Comparison of ENCODE assay signal across 9 mouse cellular contexts in genomic region chr17:17409601-17410000, GRCm38 (mm10). TPM values are rescaled to one million over a fixed set of nuclear protein-coding genes. Genes with fewer than 3 reads are reported as not detected.
DNase-seq lines count a peak whose midpoint lies in the region; ATAC-seq and TF ChIP-seq lines count a peak whose summit lies in the region.
"Had no signal": no experiment of that assay in that cellular context is flagged by ENCODE, and none has a peak within 500 bp of the region (broad histone marks: within the 10 kb centered on the region; RNA-seq: fewer than 3 reads in every experiment).

No protein-coding gene starts in this region.

- DNase-seq in lung, postnatal 0 days (ENCODE audit: low spot score) = no peak
- no peak for DNase-seq in lung, postnatal 36 days
- no peak for DNase-seq in forebrain, embryonic 14.5 days (ENCODE audit: low spot score)
- DNase-seq in limb, embryonic 10.5 days (ENCODE audit: low spot score) = peak; percentile 53
- DNase-seq in right cerebral cortex, postnatal 25 days = peak; percentile 14
- no peak for DNase-seq in thymus, postnatal 0 days (ENCODE audit: low spot score)
- DNase-seq in c-Kit-positive CD71-positive TER-119-positive erythroid progenitor cells, embryonic 14.5 days (ENCODE audit: low spot score) = no peak
- DNase-seq: heart, postnatal 4 days had no signal

- no peaks in the 10 kb centered on the region for H3K36me3 ChIP-seq in lung, postnatal 0 days (ENCODE audit: insufficient read depth, low read length)
- no peaks in the 10 kb centered on the region for H3K36me3 ChIP-seq in forebrain, embryonic 14.5 days (ENCODE audit: control insufficient read depth, insufficient read depth, low read length)
- H3K36me3 ChIP-seq in limb, embryonic 10.5 days = peaks cover 56% of the 10 kb centered on the region

- TF ChIP-seq EP300 in lung, postnatal 0 days (IDR thresholded peaks at IDR 0.05) = no peak

- no peak overlapping the region for H3K27ac ChIP-seq in lung, postnatal 0 days (ENCODE audit: low read length)
- H3K27ac ChIP-seq in forebrain, embryonic 14.5 days (ENCODE audit: low read depth, low read length) = no peak overlapping the region
- peak overlapping the region; percentile 84 for H3K27ac ChIP-seq in limb, embryonic 10.5 days

- H3K9me3 ChIP-seq in lung, postnatal 0 days (ENCODE audit: low read length) = no peaks in the 10 kb centered on the region
- no peaks in the 10 kb centered on the region for H3K9me3 ChIP-seq in forebrain, embryonic 14.5 days (replicated peaks; ENCODE audit: control insufficient read depth, low read length)
- H3K9me3 ChIP-seq in limb, embryonic 10.5 days (replicated peaks) = no peaks in the 10 kb centered on the region

- TF ChIP-seq CTCF in lung, postnatal 0 days (IDR thresholded peaks at IDR 0.05) = peak; percentile 15; the same call in 1 of the 2 replicates

- no peak for ATAC-seq in lung, postnatal 0 days
- ATAC-seq in forebrain, embryonic 14.5 days = peak; percentile 54

- H3K4me3 ChIP-seq in lung, postnatal 0 days (ENCODE audit: low read depth, low read length) = no peak overlapping the region
- H3K4me3 ChIP-seq in forebrain, embryonic 14.5 days (ENCODE audit: low read depth, low read length) = no peak overlapping the region
- H3K4me3 ChIP-seq in limb, embryonic 10.5 days = no peak overlapping the region

- no peaks in the 10 kb centered on the region for H3K4me1 ChIP-seq in lung, postnatal 0 days (ENCODE audit: insufficient read depth, low read depth, low read length)
- peaks cover 18% of the 10 kb centered on the region for H3K4me1 ChIP-seq in forebrain, embryonic 14.5 days (ENCODE audit: control insufficient read depth, insufficient read depth, low read length)
- H3K4me1 ChIP-seq in limb, embryonic 10.5 days = peaks cover 58% of the 10 kb centered on the region

- WGBS in lung, postnatal 0 days = 10% methylated on average over 2 of the region's 2 CpGs
- WGBS in forebrain, embryonic 14.5 days = 0% methylated on average over 2 of the region's 2 CpGs
- WGBS in limb, embryonic 10.5 days = 9% methylated on average over 2 of the region's 2 CpGs

- no peak overlapping the region for H3K4me2 ChIP-seq in lung, postnatal 0 days (replicated peaks; ENCODE audit: low read depth, low read length)
- H3K4me2 ChIP-seq in forebrain, embryonic 14.5 days (ENCODE audit: low read length) = peak overlapping the region; percentile 15; the same call in 1 of the 2 replicates

- H3K9ac ChIP-seq in lung, postnatal 0 days (replicated peaks; ENCODE audit: low read depth) = no peak overlapping the region
- H3K9ac ChIP-seq in forebrain, embryonic 14.5 days (ENCODE audit: low read length) = no peak overlapping the region

- H3K27me3 ChIP-seq in lung, postnatal 0 days (replicated peaks; ENCODE audit: insufficient read depth, low read length) = no peaks in the 10 kb centered on the region
- no peaks in the 10 kb centered on the region for H3K27me3 ChIP-seq in forebrain, embryonic 14.5 days (replicated peaks; ENCODE audit: control insufficient read depth, insufficient read depth, low read length)
- H3K27me3 ChIP-seq in limb, embryonic 10.5 days (ENCODE audit: low read depth, poor library complexity, severe bottlenecking) = no peaks in the 10 kb centered on the region

RNA-seq across cellular contexts. Expression of gene Lix1, which starts 7.1 kb away (rescaled TPM):
- polyA plus RNA-seq in lung, postnatal 0 days (2015; fragmentation: Nextera tagmentation; extraction: Ambion mirVana) = 1.2 and 1.6 TPM in 2 replicates
- 25.0 and 26.9 TPM in 2 replicates for polyA plus RNA-seq in forebrain, embryonic 14.5 days (2014; fragmentation: Nextera tagmentation; extraction: Ambion mirVana)
- polyA plus RNA-seq in limb, embryonic 10.5 days (2016; fragmentation: Nextera tagmentation; extraction: Ambion mirVana) = 216 and 262 TPM in 2 replicates
- polyA plus RNA-seq in thymus, postnatal 0 days (2015; fragmentation: Nextera tagmentation; extraction: Ambion mirVana) = 0.24 and 0.36 TPM in 2 replicates
- polyA plus RNA-seq: small intestine, adult 2 months had no signal

RNA-seq across cellular contexts. Expression of gene Riok2, which starts 35.5 kb away (rescaled TPM):
- polyA plus RNA-seq in lung, postnatal 0 days (2015; fragmentation: Nextera tagmentation; extraction: Ambion mirVana) = 11.2 and 12.4 TPM in 2 replicates
- polyA plus RNA-seq in forebrain, embryonic 14.5 days (2014; fragmentation: Nextera tagmentation; extraction: Ambion mirVana) = 30.7 and 33.8 TPM in 2 replicates
- polyA plus RNA-seq in limb, embryonic 10.5 days (2016; fragmentation: Nextera tagmentation; extraction: Ambion mirVana) = 36.6 and 38.8 TPM in 2 replicates
- polyA plus RNA-seq in thymus, postnatal 0 days (2015; fragmentation: Nextera tagmentation; extraction: Ambion mirVana) = 31.2 and 32.0 TPM in 2 replicates

Comparison
In these comparisons a context has a peak if more than half of its experiments do, and no peak if none do; other contexts are left out.
1. DNase-seq: peak in limb, embryonic 10.5 days (single experiment) and right cerebral cortex, postnatal 25 days (single experiment); none in lung, postnatal 0 days (single experiment), lung, postnatal 36 days (single experiment), forebrain, embryonic 14.5 days (single experiment), thymus, postnatal 0 days (single experiment) and c-Kit-positive CD71-positive TER-119-positive erythroid progenitor cells, embryonic 14.5 days (single experiment).